Mouse (Mus musculus) midbrain, embryonic 15.5 days (tissue): ENCODE results near the gene Ccdc106. TPM values are rescaled to one million over a fixed set of nuclear protein-coding genes. Genes with fewer than 3 reads are reported as not detected.
"Not testable (repeated sequence)": the region's sequence is repeated elsewhere in the genome, so short reads cannot be mapped to it uniquely, and the experiment has no call there.

Experiments used
- ATAC-seq: fragments of 200-750 bp; cut with Nextera tagmentation; replicated peaks from 2 replicates; pipeline ENCODE4 v1.8.0; 2017; ENCODE audit warnings: moderate TSS enrichment
- H3K27ac ChIP-seq: fragments of 300-500 bp; sonication (generic); 2 replicates; pipeline ENCODE4 v1.5.1; 2015; ENCODE audit warnings: mild to moderate bottlenecking, inconsistent platforms
- H3K27me3 ChIP-seq: fragments of 300-500 bp; sonication (generic); replicated peaks from 2 replicates; pipeline ENCODE4 v1.6.1; 2015; ENCODE audit warnings: inconsistent platforms
- H3K36me3 ChIP-seq: fragments of 300-500 bp; sonication (generic); replicated peaks from 2 replicates; pipeline ENCODE4 v1.6.1; 2015; ENCODE audit warnings: inconsistent platforms
- H3K4me1 ChIP-seq: fragments of 300-500 bp; sonication (generic); 2 replicates; pipeline ENCODE4 v1.6.1; 2015; ENCODE audit warnings: inconsistent platforms
- H3K4me2 ChIP-seq: fragments of 300-500 bp; sonication (generic); 2 replicates; pipeline ENCODE4 v1.6.1; 2015; ENCODE audit warnings: inconsistent platforms, mild to moderate bottlenecking, moderate library complexity
- H3K4me3 ChIP-seq: fragments of 300-500 bp; sonication (generic); 2 replicates; pipeline ENCODE4 v1.5.1; 2015; ENCODE audit warnings: mild to moderate bottlenecking, inconsistent platforms
- H3K9ac ChIP-seq: fragments of 300-500 bp; sonication (generic); 2 replicates; pipeline ENCODE4 v1.6.1; 2015; ENCODE audit warnings: mild to moderate bottlenecking, inconsistent platforms
- H3K9me3 ChIP-seq: fragments of 300-500 bp; sonication (generic); 2 replicates; pipeline ENCODE4 v1.6.1; 2016; ENCODE audit warnings: inconsistent platforms
- WGBS: fragments of 180-500 bp; shearing (Covaris S2); methylation state at CpG from one replicate; pipeline ENCODE4 v1.1.7; 2015; ENCODE audit warnings: mixed read lengths; 5-methylcytosine and 5-hydroxymethylcytosine counted together
- polyA plus RNA-seq: library from polyadenylated mRNA; unstranded; fragments of >200 nt; fragmentation: Nextera tagmentation; extraction: Ambion mirVana; gene quantifications from 2 replicates; pipeline ENCODE4 v1.2.1, GENCODE M21; 2015

The Ccdc106 gene
- polyA plus RNA-seq, 1 experiment from 2014 or later: 64.9 TPM

GRCm38 (mm10) chr7:5079365-5080009 is 59.1 kb downstream of the Ccdc106 start:
- H3K27ac ChIP-seq: peak overlapping the region; percentile 89
- peaks cover 26% of the 10 kb centered on the region for H3K4me1 ChIP-seq
- ATAC-seq: peak; percentile 67
- H3K9ac ChIP-seq, H3K27me3 ChIP-seq, H3K9me3 ChIP-seq: not testable (repeated sequence)
- H3K36me3 ChIP-seq: peaks cover 38% of the 10 kb centered on the region
- peak overlapping the region; percentile 93 for H3K4me3 ChIP-seq
- 48% methylated on average over 11 of the region's 13 CpGs for WGBS
- peak overlapping the region; percentile 84 for H3K4me2 ChIP-seq

DNA sequence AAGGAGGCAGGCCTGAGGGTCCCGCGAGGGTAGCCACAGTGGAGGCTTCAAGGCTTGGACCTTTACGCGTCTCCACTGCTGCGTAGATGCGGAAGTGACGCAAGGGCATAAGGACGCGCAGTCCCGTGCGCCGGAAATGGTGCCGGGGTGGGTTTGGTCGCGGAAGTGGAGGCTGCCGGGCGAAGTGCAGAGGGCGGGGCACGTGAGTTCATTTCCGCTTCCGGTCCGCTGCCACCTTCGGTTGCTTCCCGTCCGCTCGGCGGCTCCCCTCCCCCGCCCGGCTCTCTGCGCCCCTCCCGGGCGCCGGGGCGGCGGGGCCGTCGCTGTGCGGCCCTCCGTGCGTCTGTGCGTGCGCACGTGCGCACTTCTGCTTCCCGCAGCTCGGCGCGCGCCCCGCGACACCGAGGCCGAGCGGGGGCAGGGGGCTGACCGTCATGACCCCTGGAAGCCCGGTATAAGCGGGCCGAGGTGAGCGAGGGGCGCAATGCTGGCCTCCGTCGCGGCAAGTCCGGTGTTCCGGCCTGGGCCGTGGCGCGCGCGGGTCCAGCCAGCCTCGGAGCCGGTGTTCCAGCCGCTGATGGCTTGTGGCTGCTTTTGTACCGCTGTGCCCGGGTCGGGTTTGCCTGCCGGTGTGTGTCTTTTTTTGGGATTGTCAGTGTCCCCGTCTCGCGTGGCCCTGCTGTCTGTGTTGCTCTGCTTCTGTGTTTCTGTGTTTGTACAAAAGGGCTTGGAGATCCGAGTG is 59.8 kb downstream of the Ccdc106 start, which contains the start of gene Epn1:
TSS of gene Epn1 (plus strand) at position 226 of the 742 bp plus-strand sequence.
- H3K27ac ChIP-seq: peak within 1 kb of the TSS; percentile 89
- WGBS: under 1% methylated on average over 78 of the region's 81 CpGs

DNA sequence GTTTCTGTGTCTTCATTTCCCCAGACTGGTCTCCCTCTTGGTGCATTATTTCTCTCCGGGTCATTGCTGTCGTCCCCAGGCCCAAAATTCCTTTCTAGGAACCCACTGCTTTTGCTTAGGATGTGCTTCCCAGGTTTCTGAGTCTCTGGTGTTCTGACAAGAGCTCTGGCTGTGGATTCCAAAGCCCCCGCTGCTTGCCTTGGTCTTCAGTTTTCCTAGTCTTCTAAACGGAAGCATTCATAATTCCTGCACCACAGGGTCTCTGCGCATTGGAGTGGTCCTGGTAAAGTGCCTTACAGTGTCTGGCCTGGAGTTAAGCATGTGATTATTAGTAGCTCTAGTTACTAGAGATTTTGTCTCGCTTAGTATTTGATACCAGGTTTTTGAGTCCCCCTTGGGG is 60.5 kb downstream of the Ccdc106 start:
- Histone ChIP-seq H3K4me2 (peak overlapping the region; percentile 84), H3K27me3 (no peaks in the 10 kb centered on the region), H3K36me3 (peaks cover 27% of the 10 kb centered on the region), H3K9ac (peak overlapping the region; percentile 95), H3K4me1 (peaks cover 26% of the 10 kb centered on the region), H3K4me3 (peak overlapping the region; percentile 93), H3K9me3 (no peaks in the 10 kb centered on the region), H3K27ac (peak overlapping the region; percentile 89; the same call in 1 of the 2 replicates)
- no peak for ATAC-seq
- 20% methylated on average over 6 of the region's 6 CpGs for WGBS

More for the DNA sequence above, 59.8 kb downstream of the Ccdc106 start, which contains the start of gene Epn1:
- Histone ChIP-seq H3K9me3 (no peaks in the 10 kb centered on the region), H3K9ac (peak within 1 kb of the TSS; percentile 95), H3K4me3 (peak within 1 kb of the TSS; percentile 93), H3K36me3 (peaks cover 32% of the 10 kb centered on the region), H3K4me2 (peak within 1 kb of the TSS; percentile 84), H3K27me3 (no peaks in the 10 kb centered on the region), H3K4me1 (peaks cover 26% of the 10 kb centered on the region)
- ATAC-seq: peak; percentile 97

GRCm38 (mm10) chr7:5081241-5081640 is 60.9 kb downstream of the Ccdc106 start:
- Histone ChIP-seq H3K9ac (peak overlapping the region; percentile 95; the same call in 1 of the 2 replicates), H3K36me3 (peaks cover 24% of the 10 kb centered on the region), H3K4me2 (peak overlapping the region; percentile 84), H3K4me1 (peaks cover 30% of the 10 kb centered on the region), H3K27ac (no peak overlapping the region), H3K4me3 (peak overlapping the region; percentile 93), H3K27me3 (no peaks in the 10 kb centered on the region), H3K9me3 (no peaks in the 10 kb centered on the region)
- no peak for ATAC-seq
- 72% methylated on average over 6 of the region's 6 CpGs for WGBS

DNA sequence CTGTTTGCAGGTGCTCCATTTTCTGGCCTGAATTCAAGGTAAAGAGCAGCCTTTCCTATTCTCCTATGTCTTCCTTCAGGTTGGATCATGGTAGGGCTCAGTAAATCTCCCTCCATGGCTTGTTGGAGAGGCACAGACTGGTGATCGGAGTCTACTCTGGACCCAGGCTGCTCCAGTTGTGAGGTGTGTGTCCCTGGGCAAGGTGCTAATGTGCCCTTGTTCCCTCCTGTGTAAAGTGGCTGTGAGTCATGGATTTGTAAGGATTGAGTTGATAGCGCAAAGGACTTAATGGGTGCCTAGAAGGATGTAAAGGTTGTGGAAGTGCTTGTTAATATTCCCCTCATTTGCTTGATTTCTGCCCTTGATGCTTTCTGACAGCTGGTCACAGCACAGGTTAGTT is 61.6 kb downstream of the Ccdc106 start:
- H3K36me3 ChIP-seq: peaks cover 17% of the 10 kb centered on the region; the same call in 1 of the 2 replicates
- H3K4me1 ChIP-seq: peaks cover 32% of the 10 kb centered on the region
- no peak overlapping the region for H3K9ac ChIP-seq
- peak overlapping the region; percentile 12; the same call in 1 of the 2 replicates for H3K4me3 ChIP-seq
- no peak for ATAC-seq
- no peaks in the 10 kb centered on the region for H3K9me3 ChIP-seq
- H3K27me3 ChIP-seq: no peaks in the 10 kb centered on the region
- WGBS: 95% methylated on average over 2 of the region's 2 CpGs
- peak overlapping the region; percentile 84 for H3K4me2 ChIP-seq
- H3K27ac ChIP-seq: no peak overlapping the region

DNA sequence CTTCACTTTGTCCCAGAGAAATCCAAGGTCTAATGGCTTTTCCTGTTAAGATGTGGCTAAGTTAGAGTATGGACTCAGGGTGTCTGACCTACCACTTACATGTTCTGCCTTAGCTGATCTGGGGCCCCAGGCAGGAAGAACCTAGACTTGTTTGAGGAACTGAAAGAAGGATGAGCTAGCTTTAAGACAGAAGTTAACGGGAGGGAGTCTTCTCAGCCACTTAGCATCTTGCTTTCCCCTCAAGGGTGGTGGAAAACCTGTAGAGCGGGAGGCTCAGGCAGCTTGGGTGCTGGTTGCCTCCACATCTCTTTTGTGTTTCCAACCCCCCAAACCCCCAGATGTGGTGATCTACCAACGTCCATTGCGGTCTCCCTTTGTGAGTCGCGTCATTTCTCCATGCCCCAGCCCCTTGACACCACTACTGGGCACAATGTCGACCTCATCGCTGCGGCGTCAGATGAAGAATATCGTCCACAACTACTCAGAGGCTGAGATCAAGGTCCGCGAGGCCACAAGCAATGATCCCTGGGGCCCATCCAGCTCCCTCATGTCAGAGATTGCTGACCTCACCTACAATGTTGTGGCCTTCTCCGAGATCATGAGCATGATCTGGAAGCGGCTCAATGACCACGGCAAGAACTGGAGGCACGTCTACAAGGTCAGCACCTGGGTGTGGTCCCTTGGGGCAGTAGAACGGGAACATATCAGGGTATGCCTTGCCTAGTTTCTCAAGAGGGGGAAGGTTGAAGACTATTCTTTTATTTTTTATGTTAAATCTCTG is 63.2 kb downstream of the Ccdc106 start:
- no peak for ATAC-seq
- Histone ChIP-seq H3K27me3 (no peaks in the 10 kb centered on the region), H3K9ac (no peak overlapping the region), H3K36me3 (peaks cover 5% of the 10 kb centered on the region; the same call in 1 of the 2 replicates), H3K4me3 (no peak overlapping the region), H3K4me1 (peaks cover 35% of the 10 kb centered on the region), H3K9me3 (no peaks in the 10 kb centered on the region), H3K4me2 (no peak overlapping the region), H3K27ac (no peak overlapping the region)
- WGBS: 95% methylated on average over 18 of the region's 18 CpGs

GRCm38 (mm10) chr7:5085512-5085911 is 65.2 kb downstream of the Ccdc106 start:
- peaks cover 35% of the 10 kb centered on the region for H3K4me1 ChIP-seq
- H3K27me3 ChIP-seq: no peaks in the 10 kb centered on the region
- no peak overlapping the region for H3K27ac ChIP-seq
- H3K4me3 ChIP-seq: no peak overlapping the region
- ATAC-seq: no peak
- peaks cover 6% of the 10 kb centered on the region for H3K36me3 ChIP-seq
- no peak overlapping the region for H3K4me2 ChIP-seq
- 92% methylated on average over 1 of the region's 1 CpGs for WGBS
- H3K9ac ChIP-seq: no peak overlapping the region
- H3K9me3 ChIP-seq: no peaks in the 10 kb centered on the region

DNA sequence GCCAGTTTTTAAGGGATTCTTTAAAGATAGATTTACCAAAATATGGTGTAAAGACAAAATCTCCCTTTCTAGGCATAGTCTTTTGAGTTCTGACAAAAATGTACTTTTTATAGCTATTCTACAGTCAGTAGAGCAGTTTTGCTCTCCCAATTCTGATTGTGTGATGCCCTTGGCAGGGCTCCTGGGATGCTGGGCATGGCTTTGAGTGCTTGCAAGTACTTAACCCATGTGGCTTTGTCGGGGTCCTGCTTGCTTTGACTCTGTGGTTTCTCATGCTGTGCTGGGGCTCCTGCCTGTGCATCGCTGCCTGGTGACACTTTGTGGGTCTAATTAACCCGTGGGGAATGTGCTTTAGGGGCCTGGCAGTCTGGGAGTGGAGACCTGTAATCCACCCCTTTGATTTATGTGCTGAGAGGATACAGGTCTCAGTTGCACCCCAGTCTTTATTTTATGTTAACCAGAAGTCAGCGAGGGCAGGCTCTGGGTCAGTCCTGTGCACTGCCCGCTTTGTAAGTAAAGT is 66.6 kb downstream of the Ccdc106 start:
- WGBS: 77% methylated on average over 5 of the region's 5 CpGs
- no peak overlapping the region for H3K4me2 ChIP-seq
- peaks cover 6% of the 10 kb centered on the region for H3K36me3 ChIP-seq

DNA sequence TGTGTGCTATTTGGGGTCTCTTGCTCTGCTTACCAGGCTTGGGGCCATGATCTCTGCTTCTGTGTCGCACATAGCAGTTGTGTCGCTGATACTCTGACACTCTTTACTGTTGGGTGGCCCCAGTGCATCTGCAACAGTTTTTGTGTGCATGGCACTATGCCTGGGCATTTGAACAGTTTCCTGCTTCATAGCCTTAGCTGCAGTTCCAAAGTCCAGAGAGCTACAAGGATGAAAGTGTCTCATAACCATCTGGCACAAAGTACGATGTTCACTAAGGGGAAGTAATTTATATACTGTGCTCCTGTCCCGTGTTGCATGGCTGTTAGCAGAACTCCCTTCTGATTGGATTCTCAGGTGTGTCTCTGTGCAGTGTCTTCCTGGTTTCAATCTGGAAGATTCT is 67.5 kb downstream of the Ccdc106 start:
- no peak for ATAC-seq
- Histone ChIP-seq H3K27me3 (no peaks in the 10 kb centered on the region), H3K27ac (no peak overlapping the region), H3K9ac (no peak overlapping the region), H3K4me3 (no peak overlapping the region), H3K9me3 (no peaks in the 10 kb centered on the region), H3K4me1 (peaks cover 15% of the 10 kb centered on the region; the same call in 1 of the 2 replicates), H3K36me3 (peaks cover 6% of the 10 kb centered on the region), H3K4me2 (no peak overlapping the region)
- WGBS: 94% methylated on average over 4 of the region's 4 CpGs

More for the DNA sequence above, 66.6 kb downstream of the Ccdc106 start:
- ATAC-seq: no peak
- no peaks in the 10 kb centered on the region for H3K27me3 ChIP-seq
- H3K4me1 ChIP-seq: peaks cover 22% of the 10 kb centered on the region
- H3K27ac ChIP-seq: no peak overlapping the region
- no peaks in the 10 kb centered on the region for H3K9me3 ChIP-seq
- no peak overlapping the region for H3K9ac ChIP-seq
- no peak overlapping the region for H3K4me3 ChIP-seq

DNA sequence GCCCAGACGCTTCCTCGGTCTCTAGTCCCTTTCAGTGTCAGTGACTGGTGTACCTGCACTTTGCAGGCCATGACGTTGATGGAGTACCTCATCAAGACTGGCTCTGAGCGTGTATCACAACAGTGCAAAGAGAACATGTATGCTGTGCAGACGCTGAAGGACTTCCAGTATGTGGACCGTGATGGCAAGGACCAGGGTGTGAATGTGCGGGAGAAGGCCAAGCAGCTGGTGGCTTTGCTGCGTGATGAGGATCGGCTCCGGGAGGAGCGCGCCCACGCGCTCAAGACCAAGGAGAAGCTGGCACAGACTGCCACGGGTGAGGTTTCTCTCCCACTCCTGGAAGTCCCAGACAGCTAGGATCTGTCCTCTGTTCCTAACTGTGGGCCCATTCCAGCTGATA is 69.5 kb downstream of the Ccdc106 start:
- Histone ChIP-seq H3K27me3 (no peaks in the 10 kb centered on the region), H3K4me2 (no peak overlapping the region), H3K9ac (no peak overlapping the region), H3K9me3 (no peaks in the 10 kb centered on the region), H3K27ac (no peak overlapping the region), H3K4me1 (peaks cover 9% of the 10 kb centered on the region; the same call in 1 of the 2 replicates), H3K4me3 (no peak overlapping the region), H3K36me3 (peaks cover 19% of the 10 kb centered on the region)
- no peak for ATAC-seq
- WGBS: 95% methylated on average over 15 of the region's 15 CpGs

DNA sequence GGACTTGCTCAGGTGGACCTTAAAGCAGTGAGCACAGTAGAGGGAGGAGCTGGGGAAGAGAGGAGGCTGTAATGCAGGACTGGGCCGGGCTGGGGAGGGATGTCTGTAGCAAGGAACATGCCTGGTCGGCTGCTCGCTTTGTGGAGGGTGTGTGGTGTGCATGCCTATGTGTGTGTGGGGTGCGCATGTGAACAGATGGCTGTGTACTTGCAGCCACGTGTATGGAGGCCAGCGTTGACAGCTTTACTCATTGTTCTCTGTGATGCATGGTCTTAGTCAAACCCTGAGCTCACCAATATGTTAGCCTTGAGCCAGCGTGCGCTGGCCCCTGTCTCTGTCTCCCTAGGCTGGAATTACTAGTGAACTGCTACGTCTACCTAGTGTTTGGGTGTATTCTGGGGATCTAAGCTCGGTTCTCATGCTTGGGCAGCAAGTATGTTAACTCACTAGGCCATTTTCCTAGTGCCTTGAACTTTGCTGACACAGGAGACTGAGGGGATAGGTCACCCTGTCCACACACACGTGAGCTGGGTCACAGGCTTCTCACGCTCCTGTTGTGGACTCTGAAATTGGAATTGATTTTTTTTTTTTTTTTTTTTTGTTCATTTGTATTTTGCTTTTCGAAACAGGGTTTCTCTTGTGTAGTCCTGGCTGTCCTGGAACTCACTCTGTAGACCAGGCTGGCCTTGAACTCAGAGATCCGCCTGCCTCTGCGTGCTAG is 70.8 kb downstream of the Ccdc106 start:
- Histone ChIP-seq H3K4me3 (no peak overlapping the region), H3K4me1 (peaks cover 6% of the 10 kb centered on the region; the same call in 1 of the 2 replicates), H3K9ac (no peak overlapping the region), H3K36me3 (peaks cover 32% of the 10 kb centered on the region), H3K27me3 (no peaks in the 10 kb centered on the region), H3K9me3 (no peaks in the 10 kb centered on the region), H3K27ac (no peak overlapping the region), H3K4me2 (no peak overlapping the region)
- ATAC-seq: no peak
- 96% methylated on average over 15 of the region's 15 CpGs for WGBS
